ENCODE assay signal across 8 mouse cellular contexts in genomic region chr15:91673569-91673905, GRCm38 (mm10). TPM values are rescaled to one million over a fixed set of nuclear protein-coding genes. Genes with fewer than 3 reads are reported as not detected.
DNase-seq lines count a peak whose midpoint lies in the region; ATAC-seq and TF ChIP-seq lines count a peak whose summit lies in the region.

No protein-coding gene starts in this region.

- no peak for ATAC-seq in embryonic facial prominence, embryonic 14.5 days (ENCODE audit: low read depth)
- ATAC-seq in hindbrain, embryonic 15.5 days (ENCODE audit: low FRiP score, low read depth), result no peak
- no peak for ATAC-seq in midbrain, embryonic 15.5 days (replicated peaks)

- H3K27ac ChIP-seq in left cerebral cortex, adult 2 months, result peak overlapping the region; percentile 87
- peak overlapping the region; percentile 78; the same call in 1 of the 2 replicates for H3K27ac ChIP-seq in embryonic facial prominence, embryonic 14.5 days (replicated peaks; ENCODE audit: low read depth, low read length)
- no peak overlapping the region for H3K27ac ChIP-seq in hindbrain, embryonic 15.5 days (replicated peaks)
- no peak overlapping the region for H3K27ac ChIP-seq in midbrain, embryonic 15.5 days

- H3K27me3 ChIP-seq in embryonic facial prominence, embryonic 14.5 days (replicated peaks; ENCODE audit: control insufficient read depth, insufficient read depth, low read length), result no peaks in the 10 kb centered on the region
- no peaks in the 10 kb centered on the region for H3K27me3 ChIP-seq in hindbrain, embryonic 15.5 days
- H3K27me3 ChIP-seq in midbrain, embryonic 15.5 days (replicated peaks), result 0 out of 2 replicates have a peak, but pooled peaks cover 3% of the 10 kb centered on the region

- peak overlapping the region; percentile 74 for H3K9ac ChIP-seq in embryonic facial prominence, embryonic 14.5 days (ENCODE audit: low read depth, low read length)
- 0 out of 2 replicates have a peak overlapping the region, but pooled peaks have one; percentile 42 for H3K9ac ChIP-seq in hindbrain, embryonic 15.5 days
- peak overlapping the region; percentile 60; the same call in 1 of the 2 replicates for H3K9ac ChIP-seq in midbrain, embryonic 15.5 days

- TF ChIP-seq CTCF in left cerebral cortex, adult 2 months (IDR thresholded peaks at IDR 0.05), result no peak

- H3K4me2 ChIP-seq in embryonic facial prominence, embryonic 14.5 days (ENCODE audit: low read depth, low read length), result peak overlapping the region; percentile 73
- H3K4me2 ChIP-seq in hindbrain, embryonic 15.5 days, result peak overlapping the region; percentile 58
- H3K4me2 ChIP-seq in midbrain, embryonic 15.5 days, result peak overlapping the region; percentile 88

- peak overlapping the region; percentile 66 for H3K4me3 ChIP-seq in left cerebral cortex, adult 2 months
- H3K4me3 ChIP-seq in embryonic facial prominence, embryonic 14.5 days (ENCODE audit: low read depth, low read length), result peak overlapping the region; percentile 62
- H3K4me3 ChIP-seq in hindbrain, embryonic 15.5 days, result peak overlapping the region; percentile 44
- H3K4me3 ChIP-seq in midbrain, embryonic 15.5 days, result peak overlapping the region; percentile 54

- peaks cover 7% of the 10 kb centered on the region for H3K4me1 ChIP-seq in embryonic facial prominence, embryonic 14.5 days (ENCODE audit: control insufficient read depth, insufficient read depth, low read length)
- 0 out of 2 replicates have a peak, but pooled peaks cover 4% of the 10 kb centered on the region for H3K4me1 ChIP-seq in hindbrain, embryonic 15.5 days (replicated peaks)
- H3K4me1 ChIP-seq in midbrain, embryonic 15.5 days, result peaks cover 11% of the 10 kb centered on the region

- no peak for DNase-seq in left cerebral cortex, adult 2 months (ENCODE audit: extremely low spot score in 1 of 2, low spot score in 2 of 2)
- no peak for DNase-seq in left cerebral cortex, adult 18-20 months (ENCODE audit: low spot score in 2 of 2)
- DNase-seq in embryonic facial prominence, embryonic 14.5 days (ENCODE audit: low spot score), result no peak
- DNase-seq in gastrocnemius, postnatal 36 days, result no peak
- DNase-seq in gastrocnemius, postnatal 10 days, result no peak
- DNase-seq in gastrocnemius, postnatal 25 days, result no peak

- intact Hi-C loops in left cerebral cortex, adult 2 months (cut with DNase I), result no loop called here
- intact Hi-C loops in gastrocnemius, postnatal 36 days (cut with DNase I), result no loop called here

- 27% methylated on average over 5 of the region's 5 CpGs for WGBS in embryonic facial prominence, embryonic 14.5 days
- WGBS in hindbrain, embryonic 15.5 days, result 35% methylated on average over 5 of the region's 5 CpGs
- 40% methylated on average over 5 of the region's 5 CpGs for WGBS in midbrain, embryonic 15.5 days

- no peaks in the 10 kb centered on the region for H3K36me3 ChIP-seq in embryonic facial prominence, embryonic 14.5 days (ENCODE audit: control insufficient read depth, insufficient read depth, low read length)
- no peaks in the 10 kb centered on the region for H3K36me3 ChIP-seq in hindbrain, embryonic 15.5 days
- H3K36me3 ChIP-seq in midbrain, embryonic 15.5 days (replicated peaks), result no peaks in the 10 kb centered on the region

- H3K9me3 ChIP-seq in embryonic facial prominence, embryonic 14.5 days (ENCODE audit: control insufficient read depth, low read length), result no peaks in the 10 kb centered on the region
- H3K9me3 ChIP-seq in hindbrain, embryonic 15.5 days, result no peaks in the 10 kb centered on the region
- no peaks in the 10 kb centered on the region for H3K9me3 ChIP-seq in midbrain, embryonic 15.5 days

RNA-seq across cellular contexts. Expression of gene Lrrk2, which starts 0.6 kb away (rescaled TPM):
- total RNA-seq in left cerebral cortex, adult 2 months (2021), result 10 to 100 TPM; 49.4 to 52.7 TPM
- total RNA-seq in left cerebral cortex, adult 18-20 months (2021), result 10 to 100 TPM; 61.0 to 62.5 TPM
- 6.6 and 8.5 TPM in 2 replicates for polyA plus RNA-seq in embryonic facial prominence, embryonic 14.5 days (2014; fragmentation: Nextera tagmentation; extraction: Ambion mirVana)
- polyA plus RNA-seq in hindbrain, embryonic 15.5 days (2015; fragmentation: Nextera tagmentation; extraction: Ambion mirVana), result 2.0 and 2.4 TPM in 2 replicates
- polyA plus RNA-seq in midbrain, embryonic 15.5 days (2015; fragmentation: Nextera tagmentation; extraction: Ambion mirVana), result 1.5 and 1.9 TPM in 2 replicates
- 1 to 10 TPM; 4.5 to 4.7 TPM for total RNA-seq in gastrocnemius, postnatal 36 days (2021)
- total RNA-seq in gastrocnemius, postnatal 10 days (2021), result 1 to 10 TPM; 6.5 to 7.2 TPM
- total RNA-seq in gastrocnemius, postnatal 25 days (2021), result 1 to 10 TPM; 4.8 to 5.4 TPM

Comparison
In these comparisons a context has a peak if more than half of its experiments do, and no peak if none do; other contexts are left out.
1. H3K27ac ChIP-seq: peak in left cerebral cortex, adult 2 months (single experiment) and embryonic facial prominence, embryonic 14.5 days (single experiment); none in hindbrain, embryonic 15.5 days (single experiment) and midbrain, embryonic 15.5 days (single experiment).
2. RNA of gene Lrrk2, which starts 0.6 kb away (total RNA-seq): 61.0 to 62.5 TPM in left cerebral cortex, adult 18-20 months and 49.4 to 52.7 TPM in left cerebral cortex, adult 2 months; 6.5 to 7.2 TPM in gastrocnemius, postnatal 10 days, 4.8 to 5.4 TPM in gastrocnemius, postnatal 25 days and 4.5 to 4.7 TPM in gastrocnemius, postnatal 36 days; every median in the first group is over 4 times any median in the second.
3. Peak in every context shown above with its lines, with median percentiles within 50 percentile points of each other: H3K4me3 ChIP-seq, H3K4me2 ChIP-seq and H3K9ac ChIP-seq.